Mouse (Mus musculus) midbrain, embryonic 12.5 days (tissue): ENCODE data around the gene Uqcc1. TPM values are rescaled to one million over a fixed set of nuclear protein-coding genes. Genes with fewer than 3 reads are reported as not detected.

Experiments
- ATAC-seq: fragments of 200-750 bp; cut with Nextera tagmentation; 2 replicates; pipeline ENCODE4 v1.8.0; 2017; ENCODE audit warnings: low read depth, moderate TSS enrichment, moderate library complexity; ENCODE audit not compliant: low FRiP score
- H3K27ac ChIP-seq: fragments of 300-500 bp; sonication (generic); replicated peaks from 2 replicates; pipeline ENCODE4 v1.5.1; 2016; ENCODE audit warnings: mild to moderate bottlenecking
- H3K27me3 ChIP-seq: fragments of 300-500 bp; sonication (generic); 2 replicates; pipeline ENCODE4 v1.6.1; 2016; ENCODE audit warnings: mild to moderate bottlenecking
- H3K36me3 ChIP-seq: fragments of 300-500 bp; sonication (generic); 2 replicates; pipeline ENCODE4 v1.6.1; 2016
- H3K4me1 ChIP-seq: fragments of 300-500 bp; sonication (generic); 2 replicates; pipeline ENCODE4 v1.6.1; 2016
- H3K4me2 ChIP-seq: fragments of 300-500 bp; sonication (generic); replicated peaks from 2 replicates; pipeline ENCODE4 v1.6.1; 2016; ENCODE audit warnings: mild to moderate bottlenecking, moderate library complexity
- H3K4me3 ChIP-seq: fragments of 300-500 bp; sonication (generic); 2 replicates; pipeline ENCODE4 v1.5.1; 2016; ENCODE audit warnings: mild to moderate bottlenecking
- H3K9ac ChIP-seq: fragments of 300-500 bp; sonication (generic); replicated peaks from 2 replicates; pipeline ENCODE4 v1.6.1; 2016; ENCODE audit warnings: mild to moderate bottlenecking, moderate library complexity
- H3K9me3 ChIP-seq: fragments of 300-500 bp; sonication (generic); 2 replicates; pipeline ENCODE4 v1.6.1; 2016; ENCODE audit warnings: mild to moderate bottlenecking
- WGBS: fragments of 180-500 bp; shearing (Covaris S2); methylation state at CpG from one replicate; pipeline ENCODE4 v1.1.7; 2016; 5-methylcytosine and 5-hydroxymethylcytosine counted together
- polyA plus RNA-seq: library from polyadenylated mRNA; unstranded; fragments of >200 nt; fragmentation: Nextera tagmentation; extraction: Ambion mirVana; gene quantifications from 2 replicates; pipeline ENCODE4 v1.2.1, GENCODE M21; 2016

Uqcc1 gene
- polyA plus RNA-seq, 1 experiment from 2014 or later: 87.6 TPM

- no peak for ATAC-seq
- Histone ChIP-seq H3K36me3 (peaks cover 51% of the 10 kb centered on the region), H3K27me3 (no peaks in the 10 kb centered on the region), H3K9ac (no peak overlapping the region), H3K4me2 (no peak overlapping the region), H3K4me1 (no peaks in the 10 kb centered on the region), H3K9me3 (no peaks in the 10 kb centered on the region), H3K27ac (no peak overlapping the region), H3K4me3 (no peak overlapping the region)
- 93% methylated on average over 6 of the region's 6 CpGs for WGBS
Observed at GRCm38 (mm10) chr2:155914684-155915083, 15.4 kb downstream of the Uqcc1 start.

GRCm38 (mm10) chr2:155903632-155904008 lies 26.5 kb downstream of the Uqcc1 start:
- WGBS: 93% methylated on average over 6 of the region's 6 CpGs
- no peak overlapping the region for H3K27ac ChIP-seq
- H3K36me3 ChIP-seq: peaks cover 27% of the 10 kb centered on the region
- H3K4me2 ChIP-seq: no peak overlapping the region
- H3K9ac ChIP-seq: no peak overlapping the region
- ATAC-seq: no peak
- no peaks in the 10 kb centered on the region for H3K4me1 ChIP-seq
- H3K4me3 ChIP-seq: no peak overlapping the region
- H3K27me3 ChIP-seq: no peaks in the 10 kb centered on the region
- H3K9me3 ChIP-seq: no peaks in the 10 kb centered on the region

GRCm38 (mm10) chr2:155902989-155903631 lies 27.0 kb downstream of the Uqcc1 start:
- no peak overlapping the region for H3K9ac ChIP-seq
- no peaks in the 10 kb centered on the region for H3K27me3 ChIP-seq
- H3K27ac ChIP-seq: no peak overlapping the region
- no peaks in the 10 kb centered on the region for H3K9me3 ChIP-seq
- no peak overlapping the region for H3K4me3 ChIP-seq
- H3K4me2 ChIP-seq: no peak overlapping the region
- no peak for ATAC-seq
- H3K4me1 ChIP-seq: no peaks in the 10 kb centered on the region
- WGBS: 85% methylated on average over 16 of the region's 16 CpGs
- H3K36me3 ChIP-seq: peaks cover 29% of the 10 kb centered on the region

- H3K4me1 ChIP-seq: no peaks in the 10 kb centered on the region
- no peak overlapping the region for H3K4me3 ChIP-seq
- H3K9ac ChIP-seq: no peak overlapping the region
- H3K36me3 ChIP-seq: peaks cover 34% of the 10 kb centered on the region
- no peak for ATAC-seq
- 91% methylated on average over 16 of the region's 16 CpGs for WGBS
- no peaks in the 10 kb centered on the region for H3K9me3 ChIP-seq
- H3K27me3 ChIP-seq: no peaks in the 10 kb centered on the region
- no peak overlapping the region for H3K4me2 ChIP-seq
- H3K27ac ChIP-seq: no peak overlapping the region
Observed at GRCm38 (mm10) chr2:155895046-155895735, 34.9 kb downstream of the Uqcc1 start.

GRCm38 (mm10) chr2:155894307-155895045 lies 35.6 kb downstream of the Uqcc1 start:
- H3K4me3 ChIP-seq: no peak overlapping the region
- H3K27me3 ChIP-seq: no peaks in the 10 kb centered on the region
- H3K4me1 ChIP-seq: no peaks in the 10 kb centered on the region
- H3K9ac ChIP-seq: no peak overlapping the region
- H3K27ac ChIP-seq: no peak overlapping the region
- no peaks in the 10 kb centered on the region for H3K9me3 ChIP-seq
- ATAC-seq: no peak
- H3K36me3 ChIP-seq: peaks cover 34% of the 10 kb centered on the region
- 92% methylated on average over 13 of the region's 13 CpGs for WGBS
- no peak overlapping the region for H3K4me2 ChIP-seq

- H3K4me2 ChIP-seq: no peak overlapping the region
- H3K9ac ChIP-seq: no peak overlapping the region
- H3K4me3 ChIP-seq: no peak overlapping the region
- 92% methylated on average over 12 of the region's 12 CpGs for WGBS
- no peak overlapping the region for H3K27ac ChIP-seq
- H3K36me3 ChIP-seq: peaks cover 16% of the 10 kb centered on the region
- no peak for ATAC-seq
- H3K4me1 ChIP-seq: no peaks in the 10 kb centered on the region
- no peaks in the 10 kb centered on the region for H3K27me3 ChIP-seq
- H3K9me3 ChIP-seq: no peaks in the 10 kb centered on the region
Observed at GRCm38 (mm10) chr2:155886776-155887175, 43.3 kb downstream of the Uqcc1 start.

GRCm38 (mm10) chr2:155885271-155885697 lies 44.8 kb downstream of the Uqcc1 start:
- Histone ChIP-seq H3K4me1 (no peaks in the 10 kb centered on the region), H3K36me3 (peaks cover 16% of the 10 kb centered on the region), H3K4me2 (no peak overlapping the region), H3K27ac (no peak overlapping the region), H3K9me3 (no peaks in the 10 kb centered on the region), H3K9ac (no peak overlapping the region), H3K27me3 (no peaks in the 10 kb centered on the region), H3K4me3 (no peak overlapping the region)
- ATAC-seq: no peak
- WGBS: 83% methylated on average over 10 of the region's 10 CpGs

GRCm38 (mm10) chr2:155882087-155882486 lies 48.0 kb downstream of the Uqcc1 start:
- no peak for ATAC-seq
- no peaks in the 10 kb centered on the region for H3K27me3 ChIP-seq
- H3K4me3 ChIP-seq: no peak overlapping the region
- H3K9ac ChIP-seq: no peak overlapping the region
- H3K4me1 ChIP-seq: no peaks in the 10 kb centered on the region
- 84% methylated on average over 3 of the region's 3 CpGs for WGBS
- H3K4me2 ChIP-seq: no peak overlapping the region
- H3K36me3 ChIP-seq: peaks cover 27% of the 10 kb centered on the region
- no peak overlapping the region for H3K27ac ChIP-seq
- no peaks in the 10 kb centered on the region for H3K9me3 ChIP-seq

GRCm38 (mm10) chr2:155878964-155879876 lies 50.9 kb downstream of the Uqcc1 start:
- no peaks in the 10 kb centered on the region for H3K4me1 ChIP-seq
- 85% methylated on average over 21 of the region's 21 CpGs for WGBS
- peaks cover 40% of the 10 kb centered on the region for H3K36me3 ChIP-seq
- no peak overlapping the region for H3K4me2 ChIP-seq
- no peaks in the 10 kb centered on the region for H3K27me3 ChIP-seq
- no peaks in the 10 kb centered on the region for H3K9me3 ChIP-seq
- H3K9ac ChIP-seq: no peak overlapping the region
- no peak overlapping the region for H3K27ac ChIP-seq
- H3K4me3 ChIP-seq: no peak overlapping the region
- ATAC-seq: no peak

GRCm38 (mm10) chr2:155873636-155874035 lies 56.5 kb downstream of the Uqcc1 start:
- H3K27me3 ChIP-seq: no peaks in the 10 kb centered on the region
- no peaks in the 10 kb centered on the region for H3K9me3 ChIP-seq
- no peak overlapping the region for H3K4me2 ChIP-seq
- no peak for ATAC-seq
- no peak overlapping the region for H3K4me3 ChIP-seq
- peaks cover 38% of the 10 kb centered on the region for H3K36me3 ChIP-seq
- no peak overlapping the region for H3K9ac ChIP-seq
- WGBS: 90% methylated on average over 6 of the region's 6 CpGs
- no peak overlapping the region for H3K27ac ChIP-seq
- no peaks in the 10 kb centered on the region for H3K4me1 ChIP-seq

- Histone ChIP-seq H3K4me3 (no peak overlapping the region), H3K4me2 (no peak overlapping the region), H3K9me3 (no peaks in the 10 kb centered on the region), H3K27me3 (no peaks in the 10 kb centered on the region), H3K36me3 (peaks cover 41% of the 10 kb centered on the region), H3K9ac (no peak overlapping the region), H3K4me1 (no peaks in the 10 kb centered on the region), H3K27ac (no peak overlapping the region)
- WGBS: 81% methylated on average over 10 of the region's 10 CpGs
- no peak for ATAC-seq
Observed at GRCm38 (mm10) chr2:155872930-155873507, 57.1 kb downstream of the Uqcc1 start.
